Mouse (Mus musculus): ENCODE results near the gene Gm49318. TPM values are rescaled to one million over a fixed set of nuclear protein-coding genes. Genes with fewer than 3 reads are reported as not detected.

Gene Gm49318
- total RNA-seq, 4 experiments from 2014 or later = not detected

- DNase-seq (ENCODE audit: low spot score in 2 of 2) = no peak
These were observed 1.0 kb downstream of the Gm49318 start for GRCm38 (mm10) chr9:22069881-22070553.

- no peak for DNase-seq (ENCODE audit: low spot score in 2 of 2)
These were observed 3.9 kb downstream of the Gm49318 start for GRCm38 (mm10) chr9:22067195-22067594.

GRCm38 (mm10) chr9:22066433-22066832 is 4.6 kb downstream of the Gm49318 start:
- no peak for DNase-seq (ENCODE audit: low spot score in 2 of 2)

DNA sequence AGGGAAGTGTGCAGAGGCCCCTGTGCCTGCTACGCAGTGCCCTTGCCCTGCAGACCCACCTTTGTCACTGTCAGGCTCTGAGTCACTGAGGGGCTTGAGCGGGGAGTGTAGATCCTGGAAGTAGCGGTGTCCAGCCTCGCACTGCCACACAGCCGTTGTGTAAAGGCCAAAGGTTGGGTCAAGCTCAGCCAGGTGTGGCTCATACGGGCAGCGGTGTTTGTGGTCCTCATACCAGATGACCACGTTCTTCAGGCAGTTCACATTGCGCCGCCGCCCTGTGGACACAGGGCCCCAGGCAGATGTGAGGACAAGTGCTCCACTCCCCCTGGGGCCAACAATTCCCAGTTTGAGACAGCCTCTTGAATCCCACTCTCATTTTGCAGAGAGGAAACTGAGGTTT is 5.4 kb downstream of the Gm49318 start:
- DNase-seq (ENCODE audit: low spot score in 2 of 2) = no peak

GRCm38 (mm10) chr9:22064341-22064740 is 6.7 kb downstream of the Gm49318 start:
- no peak for DNase-seq (ENCODE audit: low spot score in 2 of 2)

DNA sequence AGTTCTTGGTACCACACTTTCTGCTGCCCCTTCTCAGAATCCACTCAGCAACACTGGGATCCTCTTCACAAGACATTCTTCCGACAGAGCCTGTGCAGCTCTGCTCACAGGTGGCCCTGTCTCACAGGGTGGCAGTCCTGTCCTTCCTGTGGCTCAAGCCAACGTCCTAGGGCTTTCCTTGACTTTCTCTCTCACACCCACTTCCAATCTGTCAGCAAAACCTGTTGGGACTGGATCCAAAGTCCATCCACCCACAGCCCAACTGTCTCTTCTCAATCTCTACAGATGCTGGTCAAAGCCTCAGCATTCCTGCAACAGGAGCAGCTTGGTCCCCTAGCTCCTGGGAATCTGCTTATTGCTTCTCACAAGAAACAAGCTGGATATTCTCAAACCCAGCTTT is 9.7 kb downstream of the Gm49318 start:
- DNase-seq (ENCODE audit: low spot score in 2 of 2) = no peak

GRCm38 (mm10) chr9:22058011-22058424 is 13.0 kb downstream of the Gm49318 start:
- no peak for DNase-seq (ENCODE audit: low spot score in 2 of 2)

GRCm38 (mm10) chr9:22057031-22057517 is 14.0 kb downstream of the Gm49318 start:
- no peak for DNase-seq (ENCODE audit: low spot score in 2 of 2)

- DNase-seq (ENCODE audit: low spot score in 2 of 2) = no peak
These were observed 14.7 kb downstream of the Gm49318 start for GRCm38 (mm10) chr9:22056303-22056910.

DNA sequence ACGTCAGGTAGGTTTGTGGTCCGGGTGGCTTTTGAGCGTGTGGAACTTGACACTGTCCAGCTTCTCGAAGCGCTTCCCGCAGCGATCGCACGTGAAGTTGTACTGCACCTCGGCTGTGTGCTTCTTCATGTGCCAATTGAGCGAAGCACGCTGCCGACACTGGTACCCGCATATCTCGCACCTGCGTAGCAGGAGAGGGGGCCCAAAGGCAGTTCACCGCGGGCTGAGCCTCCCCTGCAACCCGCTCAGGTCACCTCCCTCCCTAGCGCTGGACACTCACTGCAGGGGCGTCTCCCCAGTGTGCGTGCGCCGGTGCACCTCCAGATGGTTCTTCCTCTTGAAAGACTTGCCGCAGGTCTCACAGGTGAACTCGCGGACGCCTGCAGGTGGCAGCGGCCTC is 15.3 kb downstream of the Gm49318 start:
- DNase-seq (ENCODE audit: low spot score in 2 of 2) = no peak

DNA sequence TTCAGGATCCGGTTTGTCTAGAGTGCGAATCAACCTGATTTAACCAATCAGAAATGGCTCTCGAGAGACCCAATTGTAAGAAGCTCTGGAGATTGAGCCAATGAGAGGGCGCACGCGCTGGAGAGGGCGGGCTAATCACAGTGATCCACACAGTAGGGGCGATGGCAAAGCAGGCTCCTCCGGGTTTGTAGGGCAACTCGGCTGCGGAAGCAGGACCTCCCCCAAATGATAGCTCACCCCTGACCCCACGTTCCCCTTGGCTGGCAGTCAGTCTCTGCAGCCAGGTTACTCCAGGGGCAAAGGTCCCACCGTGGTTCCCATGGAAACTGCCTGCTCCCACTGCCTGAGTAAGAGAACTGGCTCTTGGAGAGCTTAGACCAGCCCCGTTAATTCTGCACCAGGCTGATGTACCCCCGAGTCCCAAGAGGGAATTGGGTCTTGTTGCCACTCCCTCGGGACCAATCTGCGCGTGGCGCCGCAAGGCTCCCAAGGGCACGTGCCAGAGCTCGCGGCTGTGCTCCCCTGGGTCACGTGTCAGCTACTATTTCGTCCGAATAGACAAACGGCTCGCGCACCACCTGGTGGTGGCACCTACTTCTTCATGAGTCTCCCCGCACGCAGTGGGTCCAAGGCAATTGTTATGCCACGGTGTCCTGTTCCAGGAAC is 16.5 kb downstream of the Gm49318 start:
- DNase-seq (ENCODE audit: low spot score in 2 of 2) = no peak

- no peak for DNase-seq (ENCODE audit: low spot score in 2 of 2)
These were observed 17.4 kb downstream of the Gm49318 start for GRCm38 (mm10) chr9:22053657-22054056.

DNA sequence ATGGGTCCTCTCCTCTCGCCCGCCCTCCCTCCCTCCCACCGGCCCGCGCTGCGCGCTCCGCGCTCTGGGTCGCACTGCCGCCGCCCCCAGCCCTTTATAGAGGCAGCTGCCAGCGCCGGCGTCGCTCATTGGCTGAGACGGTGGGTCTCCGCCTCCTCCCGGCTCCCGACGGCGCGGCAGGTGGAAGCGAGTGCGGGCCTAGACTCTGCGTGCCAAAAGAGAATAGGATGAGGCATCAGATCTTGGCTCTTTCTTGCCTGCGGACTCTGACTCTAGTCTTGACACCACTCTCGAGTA is 19.2 kb downstream of the Gm49318 start, which contains the start of gene Elavl3:
Gene Elavl3, minus strand, starts transcription at position 66 of the 297 bp plus-strand sequence.
- no peak for DNase-seq (ENCODE audit: low spot score in 2 of 2)

GRCm38 (mm10) chr9:22051161-22051957 is 19.7 kb downstream of the Gm49318 start:
- DNase-seq (ENCODE audit: low spot score in 2 of 2) = no peak

GRCm38 (mm10) chr9:22050351-22050889 is 20.6 kb downstream of the Gm49318 start:
- no peak for DNase-seq (ENCODE audit: low spot score in 2 of 2)

DNA sequence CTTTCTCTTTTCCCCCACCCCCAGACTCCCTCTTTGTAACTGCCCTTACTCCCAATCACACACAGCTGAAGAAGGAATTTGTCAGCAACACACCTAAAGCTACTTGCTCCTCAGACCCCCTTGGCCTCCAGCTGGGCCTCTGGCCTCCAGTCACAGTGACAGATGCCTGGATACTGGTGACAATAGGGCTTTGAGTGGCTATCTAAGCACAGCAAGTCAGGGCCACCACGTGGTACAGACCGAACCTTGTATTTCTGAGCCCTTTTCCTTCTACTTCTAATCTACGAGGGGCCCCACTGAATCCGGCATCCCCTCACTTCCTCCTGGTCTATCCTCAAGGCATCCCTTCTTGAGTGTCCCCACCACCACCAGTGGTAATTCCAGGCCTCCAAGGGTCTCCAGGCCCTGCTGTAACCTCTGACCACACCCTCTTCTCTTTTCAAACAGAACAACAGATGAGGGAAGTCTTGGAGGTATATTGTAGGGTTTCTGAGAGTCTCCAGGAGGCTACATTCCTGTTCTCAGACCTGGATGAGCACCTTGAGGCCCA is 21.3 kb downstream of the Gm49318 start:
- DNase-seq (ENCODE audit: low spot score in 2 of 2) = no peak

- DNase-seq (ENCODE audit: low spot score in 2 of 2) = no peak
These were observed 21.7 kb downstream of the Gm49318 start for GRCm38 (mm10) chr9:22049315-22049714.

DNA sequence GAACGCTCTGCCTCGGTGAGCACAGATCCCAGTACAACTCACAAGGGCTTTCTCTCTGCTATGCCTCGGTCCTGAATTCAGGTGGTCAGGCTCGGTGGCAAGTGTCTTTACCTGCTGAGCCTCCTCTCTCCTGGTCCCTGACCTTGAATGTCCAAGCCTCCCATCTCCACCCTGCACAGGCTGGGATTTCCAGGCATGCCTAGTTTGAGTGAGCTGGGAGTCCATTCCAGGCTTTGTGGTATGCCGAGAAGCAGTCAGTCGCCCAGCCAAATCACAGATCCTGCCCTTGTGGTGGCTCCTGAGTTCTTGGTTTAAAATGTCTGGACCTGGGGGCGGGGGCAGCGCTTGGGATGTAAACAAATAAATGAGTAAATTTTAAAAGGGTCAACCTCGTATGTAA is 23.7 kb downstream of the Gm49318 start:
- DNase-seq (ENCODE audit: low spot score in 2 of 2) = no peak

GRCm38 (mm10) chr9:22041832-22042231 is 29.2 kb downstream of the Gm49318 start:
- no peak for DNase-seq (ENCODE audit: low spot score in 2 of 2)

- DNase-seq (ENCODE audit: low spot score in 2 of 2) = no peak
These were observed 33.2 kb downstream of the Gm49318 start for GRCm38 (mm10) chr9:22037826-22038225.
